Mouse (Mus musculus): Measurements from ENCODE around the gene Kif21b.

- no peak for TF ChIP-seq CTCF (IDR thresholded peaks at IDR 0.05)
- TF ChIP-seq EP300 (IDR thresholded peaks at IDR 0.05; ENCODE audit: insufficient read depth, low read depth, low read length) = no peak
Observed at GRCm38 (mm10) chr1:136130951-136131558, at the start of gene Kif21b.

Data from heart, adult 2 months (tissue).